Comparison of ENCODE assay signal across 11 mouse cellular contexts in genomic region chr17:35703065-35703464, GRCm38 (mm10). TPM values are rescaled to one million over a fixed set of nuclear protein-coding genes. Genes with fewer than 3 reads are reported as not detected.
DNase-seq lines count a peak whose midpoint lies in the region; ATAC-seq and TF ChIP-seq lines count a peak whose summit lies in the region.
"Had no signal": no experiment of that assay in that cellular context is flagged by ENCODE, and none has a peak within 500 bp of the region (broad histone marks: within the 10 kb centered on the region; RNA-seq: fewer than 3 reads in every experiment).

No protein-coding gene starts in this region.

- H3K36me3 ChIP-seq in heart, embryonic 14.5 days (ENCODE audit: control insufficient read depth, insufficient read depth, low read length): no peaks in the 10 kb centered on the region
- H3K36me3 ChIP-seq in embryonic facial prominence, embryonic 11.5 days (replicated peaks; ENCODE audit: control insufficient read depth, insufficient read depth, low read depth, low read length): no peaks in the 10 kb centered on the region
- H3K36me3 ChIP-seq in hindbrain, embryonic 12.5 days: no peaks in the 10 kb centered on the region
- no peaks in the 10 kb centered on the region for H3K36me3 ChIP-seq in midbrain, embryonic 13.5 days

- DNase-seq in heart, adult 9 months (ENCODE audit: low spot score in 2 of 2): no peak
- no peak for DNase-seq in embryonic facial prominence, embryonic 11.5 days (ENCODE audit: low spot score)
- no peak for DNase-seq in adrenal gland, adult 2 months
- DNase-seq in cerebellum, adult 2 months: no peak
- no peak for DNase-seq in ovary, postnatal 10 days (ENCODE audit: low spot score)
- DNase-seq: cerebellum, adult 11-12 months had no signal

- peaks cover 36 to 41% of the 10 kb centered on the region in 2 experiments for H3K4me1 ChIP-seq in heart, embryonic 14.5 days (ENCODE audit: control insufficient read depth in 2 of 2, insufficient read depth in 2 of 2, low read length in 2 of 2)
- H3K4me1 ChIP-seq in embryonic facial prominence, embryonic 11.5 days (ENCODE audit: control insufficient read depth, insufficient read depth, low read length): no peaks in the 10 kb centered on the region; the same call in 1 of the 2 replicates
- H3K4me1 ChIP-seq in hindbrain, embryonic 12.5 days: peaks cover 46% of the 10 kb centered on the region
- peaks cover 57% of the 10 kb centered on the region for H3K4me1 ChIP-seq in midbrain, embryonic 13.5 days (replicated peaks)
- peaks cover 23% of the 10 kb centered on the region for H3K4me1 ChIP-seq in cerebellum, adult 2 months (ENCODE audit: control insufficient read depth, insufficient read depth, low read length)

- peak overlapping the region; percentile 72 for H3K4me2 ChIP-seq in heart, embryonic 14.5 days (ENCODE audit: low read length)
- H3K4me2 ChIP-seq in embryonic facial prominence, embryonic 11.5 days (ENCODE audit: low read depth, low read length): 0 out of 2 replicates have a peak overlapping the region, but pooled peaks have one; percentile 13
- H3K4me2 ChIP-seq in hindbrain, embryonic 12.5 days (replicated peaks): peak overlapping the region; percentile 70
- H3K4me2 ChIP-seq in midbrain, embryonic 13.5 days (replicated peaks): peak overlapping the region; percentile 90

- H3K9me3 ChIP-seq in heart, embryonic 14.5 days (ENCODE audit: control insufficient read depth, low read length): no peaks in the 10 kb centered on the region
- no peaks in the 10 kb centered on the region for H3K9me3 ChIP-seq in embryonic facial prominence, embryonic 11.5 days (replicated peaks; ENCODE audit: control insufficient read depth, low read length)
- H3K9me3 ChIP-seq in hindbrain, embryonic 12.5 days (replicated peaks): no peaks in the 10 kb centered on the region
- no peaks in the 10 kb centered on the region for H3K9me3 ChIP-seq in midbrain, embryonic 13.5 days

- H3K27me3 ChIP-seq in heart, embryonic 14.5 days (ENCODE audit: control insufficient read depth, insufficient read depth, low read length): no peaks in the 10 kb centered on the region
- H3K27me3 ChIP-seq in embryonic facial prominence, embryonic 11.5 days (ENCODE audit: control insufficient read depth, insufficient read depth, low read length): peaks cover 11% of the 10 kb centered on the region
- H3K27me3 ChIP-seq in hindbrain, embryonic 12.5 days: no peaks in the 10 kb centered on the region
- no peaks in the 10 kb centered on the region for H3K27me3 ChIP-seq in midbrain, embryonic 13.5 days
- no peaks in the 10 kb centered on the region for H3K27me3 ChIP-seq in cerebellum, adult 2 months (ENCODE audit: control insufficient read depth, insufficient read depth, low read length)

- no peak for TF ChIP-seq POLR2A in cerebellum, adult 2 months (IDR thresholded peaks at IDR 0.05; ENCODE audit: borderline replicate concordance, insufficient read depth, low read length)

- H3K4me3 ChIP-seq in heart, embryonic 14.5 days (ENCODE audit: control insufficient read depth in 1 of 2, insufficient read depth in 1 of 2, low read depth in 1 of 2, low read length in 2 of 2): peak overlapping the region; percentile 69 to 89
- H3K4me3 ChIP-seq in embryonic facial prominence, embryonic 11.5 days (ENCODE audit: low read depth, low read length): peak overlapping the region; percentile 18
- peak overlapping the region; percentile 85 for H3K4me3 ChIP-seq in hindbrain, embryonic 12.5 days
- H3K4me3 ChIP-seq in midbrain, embryonic 13.5 days (replicated peaks): peak overlapping the region; percentile 85
- no peak overlapping the region for H3K4me3 ChIP-seq in cerebellum, adult 2 months (replicated peaks; ENCODE audit: insufficient read depth, low read depth, low read length)
- H3K4me3 ChIP-seq: megakaryocyte, embryonic 14.5 days had no signal

- H3K27ac ChIP-seq in heart, embryonic 14.5 days (replicated peaks in 1 of 2; ENCODE audit: control insufficient read depth in 1 of 2, insufficient read depth in 1 of 2, low read depth in 2 of 2, low read length in 2 of 2): peak overlapping the region; percentile 95 to 97
- H3K27ac ChIP-seq in embryonic facial prominence, embryonic 11.5 days (replicated peaks; ENCODE audit: low read depth, low read length): peak overlapping the region; percentile 56; the same call in 1 of the 2 replicates
- H3K27ac ChIP-seq in hindbrain, embryonic 12.5 days: peak overlapping the region; percentile 99
- peak overlapping the region; percentile 99 for H3K27ac ChIP-seq in midbrain, embryonic 13.5 days
- H3K27ac ChIP-seq in cerebellum, adult 2 months (ENCODE audit: insufficient read depth, low read length): no peak overlapping the region

- no peak for TF ChIP-seq CTCF in cerebellum, adult 2 months (IDR thresholded peaks at IDR 0.05; ENCODE audit: borderline replicate concordance, insufficient read depth, low read depth, low read length)

- H3K9ac ChIP-seq in heart, embryonic 14.5 days (ENCODE audit: low read length): peak overlapping the region; percentile 94
- peak overlapping the region; percentile 33; the same call in 1 of the 2 replicates for H3K9ac ChIP-seq in embryonic facial prominence, embryonic 11.5 days (replicated peaks; ENCODE audit: low read length)
- H3K9ac ChIP-seq in hindbrain, embryonic 12.5 days: peak overlapping the region; percentile 97
- peak overlapping the region; percentile 98 for H3K9ac ChIP-seq in midbrain, embryonic 13.5 days (replicated peaks)

- WGBS in heart, embryonic 14.5 days: 10% methylated on average over 2 of the region's 2 CpGs
- WGBS in embryonic facial prominence, embryonic 11.5 days: 10% methylated on average over 2 of the region's 2 CpGs
- 3% methylated on average over 2 of the region's 2 CpGs for whole genome bisulfite sequencing in hindbrain, embryonic 12.5 days
- 0% methylated on average over 2 of the region's 2 CpGs for WGBS in midbrain, embryonic 13.5 days
- 44% methylated on average over 2 of the region's 2 CpGs for WGBS in cerebellum, adult 2 months

- no peak for ATAC-seq in heart, embryonic 14.5 days (ENCODE audit: insufficient number of reproducible peaks, insufficient read depth, low FRiP score, low read depth)
- no peak for ATAC-seq in embryonic facial prominence, embryonic 11.5 days (replicated peaks; ENCODE audit: insufficient number of reproducible peaks, low FRiP score, low TSS enrichment, low read depth)
- no peak for ATAC-seq in hindbrain, embryonic 12.5 days (ENCODE audit: low FRiP score)
- ATAC-seq in midbrain, embryonic 13.5 days: no peak

RNA-seq across cellular contexts. Expression of gene Ddr1, which starts 1.4 kb away (rescaled TPM):
- polyA plus RNA-seq in heart, embryonic 14.5 days (2014; fragmentation: Nextera tagmentation; extraction: Ambion mirVana): 75.7 and 75.8 TPM in 2 replicates
- polyA plus RNA-seq in embryonic facial prominence, embryonic 11.5 days (2014; fragmentation: Nextera tagmentation; extraction: Ambion mirVana): 20.4 and 24.6 TPM in 2 replicates
- 168 and 182 TPM in 2 replicates for polyA plus RNA-seq in hindbrain, embryonic 12.5 days (2016; fragmentation: Nextera tagmentation; extraction: Ambion mirVana)
- polyA plus RNA-seq in midbrain, embryonic 13.5 days (2015; fragmentation: Nextera tagmentation; extraction: Ambion mirVana): 163 and 187 TPM in 2 replicates
- total RNA-seq in adrenal gland, adult 2 months (2021): 10 to 100 TPM; 30.0 to 58.8 TPM
- polyA plus RNA-seq in adrenal gland, adult 2 months (2012; rRNA removed): 58.0 and 61.6 TPM in 2 replicates
- polyA plus RNA-seq in cerebellum, adult 2 months (2012; rRNA removed): 76.7 and 76.9 TPM in 2 replicates

RNA-seq across cellular contexts. Expression of gene Gtf2h4, which starts 29.5 kb away (rescaled TPM):
- 21.9 and 23.8 TPM in 2 replicates for polyA plus RNA-seq in heart, embryonic 14.5 days (2014; fragmentation: Nextera tagmentation; extraction: Ambion mirVana)
- polyA plus RNA-seq in embryonic facial prominence, embryonic 11.5 days (2014; fragmentation: Nextera tagmentation; extraction: Ambion mirVana): 43.3 and 53.4 TPM in 2 replicates
- polyA plus RNA-seq in hindbrain, embryonic 12.5 days (2016; fragmentation: Nextera tagmentation; extraction: Ambion mirVana): 34.7 and 37.7 TPM in 2 replicates
- 31.5 and 32.0 TPM in 2 replicates for polyA plus RNA-seq in midbrain, embryonic 13.5 days (2015; fragmentation: Nextera tagmentation; extraction: Ambion mirVana)
- total RNA-seq in adrenal gland, adult 2 months (2021): 10 to 100 TPM; 18.6 to 25.3 TPM
- 22.5 and 23.4 TPM in 2 replicates for polyA plus RNA-seq in adrenal gland, adult 2 months (2012; rRNA removed)
- polyA plus RNA-seq in cerebellum, adult 2 months (2012; rRNA removed): 30.7 and 34.8 TPM in 2 replicates

RNA-seq across cellular contexts. Expression of gene Vars2, which starts 35.7 kb away (rescaled TPM):
- 10.8 and 12.7 TPM in 2 replicates for polyA plus RNA-seq in heart, embryonic 14.5 days (2014; fragmentation: Nextera tagmentation; extraction: Ambion mirVana)
- 9.1 and 10.4 TPM in 2 replicates for polyA plus RNA-seq in embryonic facial prominence, embryonic 11.5 days (2014; fragmentation: Nextera tagmentation; extraction: Ambion mirVana)
- 16.5 and 16.9 TPM in 2 replicates for polyA plus RNA-seq in hindbrain, embryonic 12.5 days (2016; fragmentation: Nextera tagmentation; extraction: Ambion mirVana)
- 13.0 and 15.1 TPM in 2 replicates for polyA plus RNA-seq in midbrain, embryonic 13.5 days (2015; fragmentation: Nextera tagmentation; extraction: Ambion mirVana)
- total RNA-seq in adrenal gland, adult 2 months (2021): 10 to 100 TPM; 36.4 to 38.6 TPM
- 75.5 and 77.3 TPM in 2 replicates for polyA plus RNA-seq in adrenal gland, adult 2 months (2012; rRNA removed)
- polyA plus RNA-seq in cerebellum, adult 2 months (2012; rRNA removed): 35.5 and 35.9 TPM in 2 replicates

RNA-seq across cellular contexts. Expression of gene Mucl3, which starts 59.6 kb away (rescaled TPM):
- polyA plus RNA-seq in heart, embryonic 14.5 days (2014; fragmentation: Nextera tagmentation; extraction: Ambion mirVana): 0.09 TPM in 1 of 2 replicates, not detected in the other
- 0.13 and 0.28 TPM in 2 replicates for polyA plus RNA-seq in embryonic facial prominence, embryonic 11.5 days (2014; fragmentation: Nextera tagmentation; extraction: Ambion mirVana)
- 0.15 and 0.20 TPM in 2 replicates for polyA plus RNA-seq in hindbrain, embryonic 12.5 days (2016; fragmentation: Nextera tagmentation; extraction: Ambion mirVana)
- polyA plus RNA-seq in midbrain, embryonic 13.5 days (2015; fragmentation: Nextera tagmentation; extraction: Ambion mirVana): not detected in 2 replicates
- not detected for total RNA-seq in adrenal gland, adult 2 months (2021)
- polyA plus RNA-seq in adrenal gland, adult 2 months (2012; rRNA removed): 0.18 TPM in 1 of 2 replicates, not detected in the other
- not detected in 2 replicates for polyA plus RNA-seq in cerebellum, adult 2 months (2012; rRNA removed)
- total RNA-seq: layer of hippocampus, adult 8-10 months had no signal

Comparison
In these comparisons a context has a peak if more than half of its experiments do, and no peak if none do; other contexts are left out.
1. H3K4me2 ChIP-seq: peak in every context shown above with its lines; median percentile 90 in midbrain, embryonic 13.5 days; 72 in heart, embryonic 14.5 days; 70 in hindbrain, embryonic 12.5 days; 13 in embryonic facial prominence, embryonic 11.5 days.
2. H3K9ac ChIP-seq: peak in every context shown above with its lines; median percentile 98 in midbrain, embryonic 13.5 days; 97 in hindbrain, embryonic 12.5 days; 94 in heart, embryonic 14.5 days; 33 in embryonic facial prominence, embryonic 11.5 days.